Mouse (Mus musculus) ovary, adult 18-20 months (tissue): ENCODE results near the gene Dnah6.

ENCODE experiments used
- DNase-seq: peaks from one replicate; pipeline ENCODE4 v3.0.0; 2022; ENCODE audit warnings: low spot score, mixed read lengths

Gene Dnah6

GRCm38 (mm10) chr6:73142776-73143175, 78.7 kb downstream of the Dnah6 start:
- DNase-seq: no peak

GRCm38 (mm10) chr6:73140836-73141235, 80.6 kb downstream of the Dnah6 start:
- DNase-seq: no peak

DNA sequence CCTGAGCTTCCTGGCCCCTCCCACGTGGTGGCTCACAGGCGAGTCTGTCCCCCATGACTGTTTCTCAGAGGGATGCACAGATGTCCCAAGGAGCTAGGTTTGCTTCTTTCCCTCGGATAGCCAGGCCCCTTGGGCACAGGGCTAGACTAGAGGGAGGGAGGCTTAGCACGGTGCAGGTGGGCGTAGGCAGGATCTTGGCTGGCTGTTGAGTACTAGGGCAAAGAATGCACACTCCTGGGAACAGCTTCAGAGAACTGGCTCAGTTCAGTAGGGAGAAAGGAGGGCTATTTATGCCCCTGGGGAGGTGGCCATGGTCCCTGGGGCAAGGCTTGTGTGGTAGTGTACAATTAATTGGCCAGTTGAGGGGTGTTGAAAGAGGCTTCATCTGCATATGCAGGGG, 88.7 kb downstream of the Dnah6 start:
- no peak for DNase-seq

GRCm38 (mm10) chr6:73127594-73127993, 93.9 kb downstream of the Dnah6 start:
- DNase-seq: no peak

GRCm38 (mm10) chr6:73120348-73120747, 101.1 kb downstream of the Dnah6 start:
- DNase-seq: no peak

DNA sequence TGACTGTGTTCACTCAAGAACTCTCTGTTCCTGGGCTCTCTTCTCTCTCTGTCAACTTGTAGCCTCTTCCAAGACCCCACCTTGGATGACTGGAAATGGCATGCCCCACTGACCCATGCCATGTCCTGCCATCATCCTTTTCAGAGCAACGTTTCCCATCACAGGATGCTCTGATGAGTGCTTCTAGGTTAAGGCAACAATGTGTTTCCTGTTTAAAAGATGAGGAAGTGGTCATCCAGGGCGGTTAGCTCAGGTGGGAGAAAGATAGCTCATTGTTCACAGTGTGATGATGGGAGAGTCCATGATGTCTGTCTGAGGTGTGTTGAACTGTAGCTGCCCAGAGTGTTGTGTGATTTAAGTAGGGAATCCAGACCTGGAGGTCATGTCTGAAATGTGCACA, 107.6 kb downstream of the Dnah6 start:
- no peak for DNase-seq

GRCm38 (mm10) chr6:73113365-73113764, 108.1 kb downstream of the Dnah6 start:
- no peak for DNase-seq

DNA sequence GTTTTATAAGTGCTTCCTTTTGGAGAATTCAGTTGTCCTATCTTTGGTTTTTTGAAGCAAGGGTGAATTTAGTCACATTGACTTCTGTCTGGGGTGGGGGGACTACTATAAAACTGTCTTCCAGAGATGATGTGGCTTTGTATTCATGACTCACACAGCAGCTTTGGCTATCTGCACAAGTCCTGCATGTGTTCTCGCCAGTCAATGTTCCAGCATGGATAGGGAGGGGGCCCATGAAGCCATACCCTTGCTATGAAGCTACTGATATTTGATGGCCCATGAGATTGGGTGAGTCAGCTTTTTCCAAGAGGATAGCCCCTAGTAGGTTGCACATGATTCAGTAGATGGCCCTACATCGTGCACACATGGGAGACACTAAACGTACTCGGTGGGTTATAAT, 128.3 kb downstream of the Dnah6 start:
- no peak for DNase-seq

DNA sequence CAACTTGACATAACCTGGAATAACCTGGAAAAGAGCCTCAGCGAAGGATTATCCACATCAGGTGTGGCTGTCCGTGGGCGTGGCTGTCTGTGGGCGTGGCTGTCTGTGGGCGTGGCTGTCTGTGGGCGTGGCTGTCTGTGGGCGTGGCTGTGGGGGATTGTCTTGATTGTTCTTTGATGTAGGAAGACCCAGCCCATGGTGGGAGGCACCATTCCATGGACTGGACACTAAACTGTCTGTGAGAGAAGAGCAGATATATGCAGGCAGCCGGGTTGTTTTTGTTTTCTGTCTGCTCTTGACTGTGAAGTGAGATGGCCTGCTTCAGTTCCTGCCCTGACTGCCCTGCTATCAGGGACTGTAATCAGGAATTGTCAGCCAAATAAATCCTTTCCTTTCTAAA, 130.6 kb downstream of the Dnah6 start:
- DNase-seq: no peak

- DNase-seq: no peak
Observed at GRCm38 (mm10) chr6:73082571-73082970, 138.9 kb downstream of the Dnah6 start.

DNA sequence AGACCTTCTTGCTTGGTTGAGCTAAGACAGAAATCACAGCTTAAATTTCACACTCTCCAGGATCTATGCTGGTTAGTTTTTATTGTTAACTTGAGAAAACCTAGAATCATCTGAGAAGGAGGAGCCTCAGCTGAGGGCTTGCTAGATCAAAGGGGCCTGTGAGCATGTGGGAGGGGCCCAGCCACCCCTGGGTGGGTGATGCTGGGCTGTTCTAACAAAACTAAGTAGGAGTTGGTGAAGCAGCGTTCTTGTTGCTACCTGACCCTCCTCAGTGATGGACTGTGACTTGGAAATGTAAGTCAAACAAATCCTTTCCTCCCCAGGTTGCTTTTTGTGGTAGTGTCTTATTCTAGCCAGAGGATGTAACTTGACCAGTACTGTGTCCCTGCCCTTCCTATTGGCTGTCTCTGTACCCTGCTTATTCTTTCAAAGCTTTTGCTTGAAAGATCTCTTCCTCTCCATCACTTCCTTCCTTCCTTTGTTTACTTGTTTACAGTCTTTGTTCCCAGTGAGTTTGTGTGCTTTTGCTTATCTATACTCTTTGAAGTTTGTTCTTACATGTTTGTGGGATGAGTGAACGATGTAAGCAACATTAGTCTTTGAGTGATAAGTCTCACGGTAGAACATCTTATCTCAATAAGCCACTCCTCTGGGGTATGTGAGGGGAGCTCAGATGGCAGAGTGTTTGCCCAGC, 149.2 kb downstream of the Dnah6 start:
- no peak for DNase-seq

DNA sequence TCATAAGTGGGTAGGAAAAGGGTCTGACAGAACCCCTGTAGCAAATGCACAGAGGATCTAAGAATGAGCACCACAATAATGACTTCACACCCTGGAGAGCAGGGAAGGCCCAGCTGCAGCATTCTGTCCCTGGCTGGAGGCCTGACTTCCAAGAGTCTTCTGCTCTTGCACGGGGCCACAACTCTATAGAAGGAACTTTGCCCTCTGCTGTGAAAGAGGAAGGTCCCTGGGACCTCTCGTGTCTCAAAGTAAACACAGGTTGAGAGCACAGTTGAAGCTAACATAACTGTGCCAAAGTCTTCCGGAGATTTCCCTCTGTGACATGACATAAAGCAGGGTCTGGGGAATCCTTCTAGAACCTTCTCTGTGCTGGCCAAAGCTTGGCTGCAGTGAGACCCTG, 150.2 kb downstream of the Dnah6 start:
- DNase-seq: no peak

DNA sequence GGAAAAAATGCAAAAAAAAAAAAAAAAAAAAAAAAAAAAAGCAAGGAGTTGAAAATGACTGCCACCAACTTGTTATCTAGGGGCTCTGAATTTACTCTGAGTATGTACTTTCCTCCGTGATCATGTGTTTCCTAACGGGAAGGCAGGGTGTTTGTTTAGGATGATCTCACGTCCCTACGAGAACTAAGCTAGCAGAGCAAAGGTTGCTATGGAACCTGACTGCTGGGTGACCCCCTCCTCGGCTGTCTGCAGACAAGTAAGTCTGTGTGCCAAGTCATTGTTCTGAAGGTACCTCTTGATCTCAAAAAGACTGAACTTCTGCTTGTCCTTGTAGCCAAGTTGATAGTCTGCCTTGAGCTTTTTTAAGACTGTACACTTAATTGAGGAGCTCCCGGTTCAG, 150.8 kb downstream of the Dnah6 start:
- DNase-seq: no peak

- no peak for DNase-seq
Observed at GRCm38 (mm10) chr6:73064551-73064950, 156.9 kb downstream of the Dnah6 start.

DNA sequence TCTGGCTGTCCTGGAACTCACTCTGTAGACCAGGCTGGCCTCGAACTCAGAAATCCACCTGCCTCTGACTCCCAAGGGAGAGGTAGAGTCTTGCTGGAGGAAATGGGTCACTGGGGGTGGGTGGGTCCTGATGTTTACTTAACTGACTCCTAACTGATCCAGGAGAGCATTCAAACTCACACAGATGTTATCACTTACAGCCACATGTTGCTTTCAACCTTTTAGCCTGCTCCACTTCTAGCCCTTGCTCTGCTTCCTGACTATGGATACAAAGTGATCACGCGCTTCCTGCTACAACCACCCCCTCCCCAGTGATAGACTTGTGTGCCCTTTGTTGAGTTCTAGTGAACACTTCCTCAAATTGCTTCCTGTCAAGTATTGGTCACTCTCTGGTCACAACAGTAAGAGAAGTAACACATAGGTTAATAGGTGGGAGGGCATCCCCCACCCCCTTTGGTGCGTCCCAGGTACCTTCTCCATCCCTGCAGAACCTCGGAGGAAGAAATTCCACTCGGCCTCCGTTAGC, 161.8 kb downstream of the Dnah6 start:
- DNase-seq: no peak

DNA sequence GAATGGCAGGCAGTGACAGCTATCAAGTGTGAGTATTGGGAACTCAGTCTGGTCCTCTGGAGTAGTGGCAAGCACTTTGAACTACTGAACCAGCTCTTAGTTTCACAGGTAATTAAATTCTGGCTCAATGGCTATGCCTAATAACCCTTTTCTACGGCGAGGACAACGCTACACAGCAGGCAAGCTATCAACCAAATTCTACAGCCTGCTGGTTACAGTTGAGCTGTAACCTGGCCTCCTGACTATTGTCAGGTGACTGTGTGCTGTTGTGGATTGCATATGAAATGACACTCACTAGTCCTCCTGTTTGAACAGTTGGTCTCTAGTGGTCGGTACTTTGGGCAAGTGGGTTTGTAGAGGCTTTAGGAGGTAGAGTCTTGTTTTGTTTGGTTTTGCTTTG, 162.3 kb downstream of the Dnah6 start:
- DNase-seq: no peak

- DNase-seq: no peak
Observed at GRCm38 (mm10) chr6:73055347-73055746, 166.1 kb downstream of the Dnah6 start.

DNA sequence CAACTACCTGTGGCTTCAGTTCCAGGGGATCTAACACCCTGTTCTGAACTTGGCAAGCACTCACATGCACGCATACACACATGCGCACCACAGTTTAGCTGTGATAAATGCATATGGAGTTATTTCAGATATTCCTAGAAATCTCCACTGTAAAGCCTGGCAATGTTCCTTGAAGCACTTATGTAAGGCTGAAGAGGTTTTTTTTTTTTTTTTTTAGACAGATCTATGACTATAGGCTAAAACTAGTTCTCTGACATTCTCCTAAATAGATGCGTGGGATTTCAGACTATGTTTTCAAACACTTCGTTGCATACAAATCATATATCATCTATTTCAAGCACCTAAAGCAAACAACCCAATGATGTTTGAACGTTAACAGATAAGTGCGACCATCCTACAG, 166.6 kb downstream of the Dnah6 start:
- no peak for DNase-seq

- DNase-seq: no peak
Observed at GRCm38 (mm10) chr6:73053526-73053925, 167.9 kb downstream of the Dnah6 start.

GRCm38 (mm10) chr6:73047259-73047658, 174.2 kb downstream of the Dnah6 start:
- DNase-seq: no peak

DNA sequence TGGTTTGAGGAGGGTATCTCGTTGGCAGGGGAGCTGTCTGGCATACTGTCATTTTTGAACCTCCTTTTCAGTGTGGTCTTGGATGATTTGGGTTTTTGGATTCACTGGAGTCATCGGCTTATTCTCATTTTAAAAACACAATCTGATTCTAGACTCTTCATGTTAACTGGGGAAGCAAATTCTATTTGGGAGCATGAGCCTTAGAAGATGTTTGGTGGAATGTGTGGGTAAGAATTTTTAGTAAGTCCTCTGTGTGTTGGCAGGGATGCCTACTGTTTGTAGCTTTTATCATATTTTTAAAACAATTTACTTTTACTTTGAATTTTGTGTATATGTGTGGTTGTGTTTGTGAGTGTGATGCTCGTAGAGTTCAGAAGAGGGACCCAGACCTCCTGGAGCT, 175.5 kb downstream of the Dnah6 start:
- no peak for DNase-seq

DNA sequence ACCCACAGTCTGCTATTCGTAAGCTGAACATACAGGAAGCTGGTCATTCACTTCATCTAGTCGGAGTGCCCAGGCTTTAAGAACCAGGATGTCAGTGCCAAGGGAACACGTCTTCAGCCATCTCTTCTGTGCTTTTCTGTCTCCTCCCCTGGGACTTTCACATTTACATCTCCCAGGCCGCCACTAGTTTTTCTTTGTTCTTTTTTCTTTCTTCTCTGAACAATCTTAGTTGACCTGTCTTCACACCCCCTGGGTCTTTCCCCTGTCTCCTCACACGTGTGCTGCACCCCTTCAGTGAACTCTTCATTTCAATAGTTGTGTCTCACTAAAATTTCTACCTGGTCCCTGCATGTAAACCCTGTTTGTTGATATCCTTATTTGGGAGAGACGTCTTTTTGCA, 179.2 kb downstream of the Dnah6 start:
- no peak for DNase-seq

GRCm38 (mm10) chr6:73038291-73038690, 183.2 kb downstream of the Dnah6 start:
- DNase-seq: no peak

GRCm38 (mm10) chr6:73028853-73029252, 192.6 kb downstream of the Dnah6 start:
- DNase-seq: no peak
